Mouse (Mus musculus) gastrocnemius, postnatal 10 days (tissue): ENCODE results near the gene Gmfb. TPM values are rescaled to one million over a fixed set of nuclear protein-coding genes. Genes with fewer than 3 reads are reported as not detected.

Source experiments
- DNase-seq: peaks from one replicate; pipeline ENCODE4 v3.0.0; 2021; ENCODE audit warnings: mixed read lengths
- total RNA-seq, 2 experiments: library from RNA; stranded (reverse); gene quantifications; 2 replicates each; pipeline ENCODE4 v1.2.3; 2021

Gmfb gene
- total RNA-seq, 2 experiments from 2014 or later = 34.2 to 37.8 TPM

- DNase-seq = no peak
Measured at GRCm38 (mm10) chr14:46803259-46803658, 18.8 kb downstream of the Gmfb start.

DNA sequence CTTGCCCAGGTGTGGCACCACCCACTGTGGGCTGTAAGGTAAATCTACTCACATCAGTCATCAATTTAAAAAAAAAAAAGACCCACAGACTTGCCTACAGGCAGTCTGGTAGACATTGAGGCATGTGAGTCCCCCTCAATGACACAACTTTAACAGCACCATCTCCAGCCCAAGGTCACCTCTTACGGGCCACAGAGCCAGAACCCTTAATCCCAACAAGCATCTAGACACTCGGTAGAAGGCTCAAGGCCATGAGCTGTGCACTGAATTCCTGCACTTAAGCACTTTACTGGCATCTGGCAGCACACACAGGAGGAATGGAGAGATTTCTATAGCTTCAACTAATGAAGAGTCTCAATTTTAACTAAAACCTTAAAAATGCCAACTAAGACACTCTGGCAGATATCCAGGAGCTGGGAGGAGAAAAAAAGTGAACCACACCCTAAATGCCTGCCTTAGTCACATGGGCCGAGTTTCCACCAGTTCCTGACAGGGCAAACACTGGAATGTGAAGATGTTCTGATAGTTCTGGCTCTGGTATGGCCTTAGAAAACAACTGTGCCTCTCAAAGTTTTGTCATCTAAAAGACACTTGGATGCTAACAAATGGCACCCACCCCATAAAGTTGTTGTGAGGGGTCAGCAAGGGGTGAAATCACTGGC, 21.2 kb downstream of the Gmfb start:
- no peak for DNase-seq

GRCm38 (mm10) chr14:46794157-46794556, 27.9 kb downstream of the Gmfb start:
- no peak for DNase-seq

DNA sequence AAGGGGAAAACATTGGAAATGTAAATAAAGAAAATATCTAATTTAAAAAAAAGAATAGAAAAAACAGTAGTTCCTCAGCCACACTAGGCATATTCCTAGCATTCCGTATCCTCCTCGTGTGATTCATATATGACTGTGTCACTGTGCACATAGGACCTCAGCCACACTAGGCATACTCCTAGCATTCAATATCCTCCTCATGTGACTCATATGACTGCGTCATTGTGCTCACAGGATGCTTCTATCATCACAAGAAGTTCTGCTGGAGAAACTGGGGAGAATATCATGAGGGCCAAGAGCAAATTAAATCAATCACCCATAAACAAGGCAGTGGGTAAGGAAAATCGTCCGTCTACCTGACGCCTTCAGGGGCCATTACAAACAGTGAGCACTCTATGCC, 31.3 kb downstream of the Gmfb start:
- no peak for DNase-seq

GRCm38 (mm10) chr14:46790303-46790702, 31.7 kb downstream of the Gmfb start:
- DNase-seq = no peak

- no peak for DNase-seq
Measured at GRCm38 (mm10) chr14:46788505-46788901, 33.5 kb downstream of the Gmfb start.

- peak; percentile 91 for DNase-seq
Measured at GRCm38 (mm10) chr14:46787787-46788504, 34.1 kb downstream of the Gmfb start, which contains the start of gene Cnih1. Gene Cnih1 (minus strand): TSS chr14:46788411.

DNA sequence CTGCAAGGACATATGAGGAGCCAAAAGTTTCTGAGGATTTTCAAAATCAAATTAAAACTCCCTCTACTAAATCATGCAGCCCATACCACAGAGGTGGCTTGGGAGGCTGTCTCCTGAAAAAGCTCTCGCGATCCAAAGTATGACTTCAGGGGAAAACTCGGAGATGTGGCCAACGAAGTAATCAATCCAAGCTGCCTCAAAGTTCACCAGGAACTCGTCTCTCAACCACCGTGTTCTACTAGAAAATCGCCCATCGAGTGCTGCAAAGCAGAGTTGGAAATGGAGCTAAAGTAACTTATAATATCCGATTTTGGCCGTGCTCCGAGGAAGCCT, 34.6 kb downstream of the Gmfb start:
- peak; percentile 9 for DNase-seq

GRCm38 (mm10) chr14:46785247-46785646, 36.8 kb downstream of the Gmfb start:
- no peak for DNase-seq

DNA sequence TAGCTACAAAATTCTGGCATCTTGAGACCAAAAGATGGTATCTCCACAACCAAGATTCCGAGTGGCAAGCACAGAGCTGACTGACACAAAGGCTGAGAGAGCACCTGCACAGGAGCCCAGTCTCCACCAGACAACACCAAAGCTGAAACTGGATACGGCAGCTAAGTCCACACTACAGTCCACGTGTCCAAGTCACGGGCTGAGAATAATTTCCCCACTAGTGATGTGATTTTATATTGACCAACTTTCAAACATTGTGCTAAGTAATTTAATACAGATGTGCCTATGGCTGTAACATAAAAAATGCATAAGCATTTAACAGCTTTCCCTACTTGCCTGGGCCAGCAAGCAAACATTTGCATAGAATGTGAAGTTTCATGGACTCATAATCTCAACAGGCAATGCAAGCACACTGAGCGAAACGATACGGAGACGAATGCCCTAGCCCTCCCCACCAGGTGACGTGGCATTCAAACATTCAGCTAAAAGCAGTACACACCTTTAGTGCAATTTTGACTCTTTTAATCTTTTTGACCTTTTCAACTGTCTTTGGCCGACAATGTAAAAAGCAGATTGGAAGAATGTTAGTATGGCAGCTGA, 38.6 kb downstream of the Gmfb start:
- no peak for DNase-seq

DNA sequence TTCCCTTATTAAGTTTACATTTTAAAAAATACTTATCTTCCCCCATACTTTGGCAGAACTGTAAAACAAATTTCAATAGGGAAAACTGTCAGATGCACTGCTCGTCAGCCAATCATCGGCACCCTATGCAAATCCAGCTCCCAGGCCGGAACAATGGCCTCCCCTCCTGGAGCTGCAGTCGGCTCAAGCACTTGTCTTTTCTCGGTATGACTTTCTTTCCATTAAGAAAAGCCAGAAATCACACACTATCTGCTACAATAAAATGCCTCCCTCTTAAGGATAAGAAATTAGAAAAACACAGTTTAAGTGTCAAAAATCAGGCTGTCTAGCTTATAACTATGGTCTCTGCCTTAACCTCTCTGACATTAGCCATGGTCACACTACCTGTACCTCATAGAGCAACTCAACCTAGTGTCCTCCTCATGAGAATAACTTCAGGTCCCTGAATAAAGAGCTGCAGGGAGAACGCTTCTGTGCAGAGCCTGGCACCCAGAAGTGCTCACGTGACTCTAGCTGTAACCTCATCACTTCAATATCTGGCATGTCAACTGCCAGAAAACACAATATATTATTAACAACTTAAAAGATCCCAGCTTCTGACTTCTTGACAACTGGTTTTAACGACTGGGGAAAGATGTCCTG, 39.7 kb downstream of the Gmfb start:
- DNase-seq = no peak

DNA sequence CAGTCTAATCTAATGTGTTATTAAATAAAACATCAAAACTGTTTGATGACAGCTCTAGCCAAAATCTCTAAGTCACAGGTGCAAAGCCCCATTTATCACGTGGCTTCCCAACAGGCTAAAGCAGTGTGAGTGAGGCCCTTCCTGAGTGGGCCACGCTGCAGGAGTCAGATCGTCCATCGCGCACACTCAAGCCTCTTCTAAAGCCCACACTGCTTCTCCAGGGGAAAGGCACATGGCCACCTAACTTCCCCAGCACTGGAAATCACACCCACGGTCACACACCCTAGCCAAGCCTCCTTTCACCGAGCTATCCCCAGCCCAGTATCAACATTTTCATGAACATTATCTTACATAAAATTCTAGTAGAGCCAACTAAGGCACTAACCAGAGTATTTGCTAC, 41.0 kb downstream of the Gmfb start:
- no peak for DNase-seq

GRCm38 (mm10) chr14:46779217-46779616, 42.8 kb downstream of the Gmfb start:
- DNase-seq = no peak

DNA sequence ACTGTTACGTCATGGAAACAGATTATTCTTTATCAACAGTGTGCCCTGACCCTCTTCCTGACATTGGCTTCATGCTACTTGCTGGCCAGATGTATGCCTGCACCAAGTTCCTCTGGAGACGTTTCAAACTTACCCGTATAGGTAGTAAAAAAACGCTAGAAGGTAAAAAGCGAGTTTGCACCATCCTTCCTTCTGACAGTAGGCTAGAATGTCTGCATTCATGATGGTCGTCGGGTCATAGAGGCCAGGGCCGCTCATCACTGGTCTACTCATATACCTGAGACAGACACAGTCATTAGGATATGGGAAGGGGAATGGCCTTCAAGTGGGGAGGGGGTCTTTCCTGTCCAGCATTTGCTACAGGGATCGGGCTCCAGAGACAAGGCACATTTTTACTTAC, 43.3 kb downstream of the Gmfb start:
- DNase-seq = no peak

DNA sequence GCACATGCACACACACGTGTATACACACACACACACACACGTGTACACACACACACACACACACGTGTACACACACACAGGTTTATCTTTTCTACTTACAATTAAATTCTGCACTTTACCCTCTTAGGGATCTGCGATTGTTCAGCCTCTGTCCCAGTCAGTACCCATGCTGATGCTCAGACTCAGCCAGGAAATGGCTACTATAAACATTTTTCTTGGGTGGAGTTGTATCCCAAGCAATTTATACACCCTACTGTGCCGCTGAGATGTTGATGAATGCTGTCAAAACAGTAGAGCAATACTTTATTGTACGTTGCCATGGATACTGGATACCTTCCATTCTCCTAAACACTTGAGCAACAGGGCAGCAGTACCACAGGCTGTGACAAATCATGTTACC, 52.0 kb downstream of the Gmfb start:
- DNase-seq = no peak

DNA sequence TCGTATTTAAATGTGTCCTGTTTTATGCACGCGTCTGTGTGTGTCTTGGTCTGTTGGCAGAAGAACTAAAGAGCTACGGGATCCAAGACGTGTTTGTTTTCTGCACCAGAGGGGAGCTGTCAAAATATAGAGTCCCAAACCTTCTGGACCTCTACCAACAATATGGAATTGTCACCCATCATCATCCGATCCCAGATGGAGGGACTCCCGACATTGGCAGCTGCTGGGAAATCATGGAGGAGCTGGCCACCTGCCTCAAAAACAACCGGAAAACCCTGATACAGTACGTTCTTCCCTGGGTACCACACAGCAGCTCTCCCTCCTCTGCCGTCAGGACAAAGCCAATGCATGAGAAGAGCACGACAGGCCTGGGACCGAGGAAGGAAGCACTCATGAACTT, 54.9 kb downstream of the Gmfb start:
- no peak for DNase-seq

DNA sequence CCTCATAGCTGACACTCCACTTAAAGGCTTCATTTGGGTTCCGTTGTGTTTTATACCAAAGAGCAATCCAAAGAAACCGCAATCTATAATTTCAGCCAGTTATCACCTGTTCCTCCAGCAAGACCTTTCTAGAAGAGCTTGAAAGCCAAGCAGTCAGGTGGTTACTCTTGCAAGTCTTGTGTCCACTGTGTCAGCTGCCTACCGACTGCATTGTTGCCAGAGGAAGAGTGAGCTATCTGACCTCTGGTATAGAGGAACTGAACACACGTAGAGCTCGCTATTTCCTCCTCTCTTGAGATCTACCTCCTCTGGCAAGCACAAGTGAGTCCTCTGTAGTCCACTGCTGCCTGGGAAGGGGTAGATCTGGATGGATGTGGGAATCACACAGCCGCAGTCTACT, 60.9 kb downstream of the Gmfb start:
- DNase-seq = no peak

- peak; percentile 86 for DNase-seq
Measured at GRCm38 (mm10) chr14:46760355-46761029, 61.5 kb downstream of the Gmfb start, which contains the start of gene Cdkn3. Gene Cdkn3 (plus strand): TSS chr14:46760541.

GRCm38 (mm10) chr14:46759970-46760354, 62.1 kb downstream of the Gmfb start:
- no peak for DNase-seq
